Mouse (Mus musculus) cerebellum, adult 9-11 months (tissue): ENCODE data around the gene Snap91.

ENCODE experiments used
- DNase-seq: peaks from one replicate; pipeline ENCODE4 v3.0.0; 2022

Snap91 gene

DNA sequence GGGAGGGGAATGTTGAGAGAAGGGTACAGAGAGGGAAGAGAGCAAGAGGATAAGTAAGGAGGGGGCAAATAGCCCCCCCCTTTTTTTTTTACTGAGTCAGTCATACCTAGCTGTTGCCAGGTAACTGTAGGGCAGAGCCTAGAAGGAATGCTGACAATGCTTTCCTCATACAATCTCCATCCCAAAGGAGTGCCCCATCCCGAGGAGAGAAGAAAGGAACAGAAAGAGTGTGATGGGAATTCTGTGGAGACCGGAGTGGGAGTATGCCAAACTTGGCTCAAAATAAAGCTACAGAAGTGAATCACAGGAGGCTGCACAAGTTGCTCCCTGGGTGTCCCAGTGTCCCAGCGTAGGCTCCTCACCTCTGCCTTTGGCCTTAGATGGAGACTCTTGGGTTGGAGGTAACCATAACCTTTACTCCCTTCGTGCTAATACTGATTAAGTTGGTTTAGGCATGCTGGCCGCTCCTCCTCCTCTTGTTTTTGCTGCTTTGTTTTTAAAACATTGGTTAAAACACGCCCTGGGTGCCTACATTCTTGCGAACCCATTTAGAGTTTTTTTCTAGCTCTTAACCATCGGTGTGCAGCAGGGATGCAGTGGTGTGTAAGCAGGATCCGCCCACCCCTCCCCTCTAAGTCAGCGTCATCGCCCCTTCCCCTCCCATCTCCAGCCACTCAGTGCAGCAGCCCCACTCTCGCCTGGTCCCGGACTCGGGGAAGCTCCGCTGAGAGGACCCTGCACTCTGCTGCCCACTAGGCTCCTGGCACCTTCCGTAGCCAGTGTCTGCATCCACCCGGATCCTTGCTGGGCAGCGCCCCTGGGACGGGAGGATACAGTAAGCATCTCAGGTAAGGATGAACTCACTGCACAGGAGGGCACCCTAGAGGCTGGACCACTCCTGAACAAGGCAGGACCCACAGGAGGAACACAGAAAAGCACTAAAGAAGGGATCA is 137.2 kb downstream of the Snap91 start, which contains the start of gene Prss35:
Gene Prss35 (plus strand): TSS at position 691 of the 953 bp plus-strand sequence.
- DNase-seq = no peak

DNA sequence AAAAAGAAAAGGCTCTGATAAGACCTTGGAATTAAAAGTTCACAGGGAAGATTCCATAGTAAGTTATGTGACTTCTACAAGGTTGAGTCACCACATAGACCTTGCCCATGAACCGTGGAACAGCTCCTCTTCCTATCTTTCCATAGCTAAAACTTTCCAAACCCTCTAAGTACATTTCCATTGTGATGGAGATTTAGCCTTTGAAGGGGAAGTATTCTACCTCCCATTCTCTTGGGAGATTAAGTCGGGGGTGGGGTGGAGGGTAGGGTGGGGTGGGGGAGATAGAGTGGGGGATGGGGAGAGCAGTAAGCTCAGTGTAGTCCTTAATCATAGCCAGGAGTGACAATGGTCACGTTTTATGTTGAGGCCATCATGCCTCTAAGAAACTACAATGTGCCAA is 140.5 kb downstream of the Snap91 start:
- DNase-seq = no peak

DNA sequence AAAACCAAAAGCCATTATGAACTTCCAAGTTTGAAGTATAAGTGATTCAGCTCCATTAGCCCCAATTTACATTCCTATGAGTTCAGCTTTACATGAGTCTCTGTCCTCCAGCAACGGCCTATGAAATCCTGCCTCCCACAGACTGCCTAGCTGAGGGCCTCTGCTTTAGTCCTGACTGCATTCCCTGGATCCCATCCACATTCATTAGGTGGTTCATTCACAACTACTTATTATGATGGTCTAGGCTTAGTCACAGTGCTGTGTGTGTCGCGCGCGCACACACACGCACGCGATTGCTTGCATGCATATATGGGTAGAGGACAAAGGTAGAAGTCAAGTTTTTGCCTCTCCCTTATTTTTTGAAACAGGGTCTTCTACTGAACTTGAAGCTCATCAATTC is 141.7 kb downstream of the Snap91 start:
- no peak for DNase-seq

DNA sequence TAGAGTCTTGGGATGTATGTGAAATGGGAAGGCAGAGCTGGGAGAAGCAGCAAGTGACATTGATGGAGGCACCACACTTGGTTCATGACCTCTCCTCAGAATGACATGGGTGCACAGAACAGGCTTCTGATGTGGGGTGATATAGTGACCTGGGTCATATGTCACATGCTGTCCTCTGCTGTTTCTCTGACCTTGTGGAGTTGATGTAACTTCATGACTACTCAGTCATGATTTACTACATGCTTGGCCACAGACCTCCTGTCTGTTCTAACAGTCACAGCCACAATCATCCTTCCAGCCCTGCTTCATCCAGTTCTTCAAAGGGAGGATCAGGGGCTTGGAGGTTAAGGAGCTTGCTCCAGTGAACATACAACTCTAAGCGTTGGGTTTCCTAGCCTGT is 142.4 kb downstream of the Snap91 start:
- no peak for DNase-seq

DNA sequence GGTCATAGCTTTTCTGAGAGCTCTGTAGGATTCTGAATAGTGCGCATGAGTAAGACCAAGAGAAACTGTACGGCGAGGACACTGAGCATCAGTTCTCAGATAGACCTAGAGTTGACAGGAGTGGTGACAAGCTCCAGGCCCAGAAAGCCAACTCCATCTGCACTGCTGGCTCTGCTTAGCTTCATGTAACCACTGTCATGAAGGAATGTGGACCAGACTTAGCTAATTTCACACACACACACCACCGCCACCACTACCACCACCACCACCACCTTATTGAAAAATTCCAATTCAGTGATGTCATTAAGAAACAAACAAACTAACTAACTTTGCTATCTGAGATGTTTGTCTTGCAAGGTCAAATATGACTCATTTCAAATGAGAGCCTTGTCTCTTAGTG is 143.5 kb downstream of the Snap91 start:
- DNase-seq = no peak

DNA sequence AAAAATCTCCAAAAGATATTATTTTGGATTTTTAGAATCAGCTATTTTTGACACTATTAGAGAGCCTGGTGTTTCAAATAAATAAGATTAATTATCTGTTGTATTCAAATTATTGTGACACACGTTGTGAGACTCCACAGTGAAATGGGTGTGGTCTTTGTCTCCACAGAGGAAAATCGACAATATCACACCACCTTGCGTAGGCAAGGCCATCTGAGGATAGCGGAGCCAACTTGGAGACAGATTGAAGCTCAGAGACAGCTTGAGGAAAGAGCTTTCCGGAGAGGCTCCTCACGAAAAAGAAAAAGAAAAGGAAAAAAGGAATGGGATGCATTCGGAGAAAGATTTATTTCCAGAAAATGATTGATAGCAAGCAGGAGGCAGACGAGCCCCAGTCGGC is 145.7 kb downstream of the Snap91 start:
- no peak for DNase-seq

DNA sequence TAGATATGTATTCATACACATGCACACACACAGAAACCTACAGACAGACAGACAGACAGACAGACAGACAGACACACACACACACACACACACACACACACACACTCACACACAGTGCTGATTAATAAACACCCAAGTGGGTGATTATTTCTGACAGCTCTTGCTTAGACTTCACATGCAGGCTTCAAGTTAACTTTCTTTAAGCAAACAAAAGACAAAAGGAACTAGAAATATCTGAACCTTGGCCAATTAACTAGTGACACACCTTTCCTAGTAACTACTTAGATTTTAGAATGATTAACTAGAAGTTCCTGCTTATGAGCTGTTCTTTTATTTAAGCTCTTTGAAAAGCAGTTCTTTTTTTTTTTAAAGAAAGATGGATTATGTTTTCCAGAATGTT is 146.1 kb downstream of the Snap91 start:
- DNase-seq = no peak

DNA sequence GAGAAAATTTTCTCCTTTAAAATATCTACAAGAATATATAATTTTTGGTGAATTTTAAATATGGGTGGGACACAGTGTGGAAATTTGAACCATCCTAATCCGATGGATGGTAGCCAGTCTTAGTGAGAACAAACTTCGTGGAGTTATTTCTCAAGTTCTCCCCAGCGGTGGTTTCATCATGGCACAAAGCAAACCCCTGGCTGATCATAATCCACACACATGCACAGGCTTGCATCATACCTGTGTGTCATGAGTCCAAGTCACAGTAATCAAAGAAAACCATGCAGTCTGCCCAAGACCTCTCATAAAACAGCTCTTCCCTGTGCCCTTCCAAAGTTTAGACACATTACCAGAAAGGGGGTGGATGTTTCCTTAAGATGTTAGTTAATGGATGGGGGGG is 150.6 kb downstream of the Snap91 start:
- DNase-seq = no peak

DNA sequence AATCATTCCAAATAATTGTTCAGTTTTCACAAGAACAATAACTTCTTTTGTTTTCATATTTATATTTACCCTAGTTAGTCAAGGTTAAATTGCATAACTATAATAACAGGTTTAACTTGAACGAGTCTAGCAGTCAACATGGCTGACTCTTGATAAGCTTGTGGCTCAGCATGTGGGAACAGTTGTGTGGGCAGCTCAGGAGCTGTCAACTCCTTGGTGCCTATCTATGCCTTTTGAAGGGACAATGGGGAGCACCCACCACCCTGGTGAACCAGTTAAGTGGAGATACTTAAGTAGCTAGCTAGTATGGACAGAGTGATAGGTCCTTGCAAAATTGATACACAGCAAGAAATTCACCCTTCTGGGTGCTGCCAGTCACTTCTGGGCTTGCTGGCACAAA is 151.4 kb downstream of the Snap91 start:
- DNase-seq = no peak

DNA sequence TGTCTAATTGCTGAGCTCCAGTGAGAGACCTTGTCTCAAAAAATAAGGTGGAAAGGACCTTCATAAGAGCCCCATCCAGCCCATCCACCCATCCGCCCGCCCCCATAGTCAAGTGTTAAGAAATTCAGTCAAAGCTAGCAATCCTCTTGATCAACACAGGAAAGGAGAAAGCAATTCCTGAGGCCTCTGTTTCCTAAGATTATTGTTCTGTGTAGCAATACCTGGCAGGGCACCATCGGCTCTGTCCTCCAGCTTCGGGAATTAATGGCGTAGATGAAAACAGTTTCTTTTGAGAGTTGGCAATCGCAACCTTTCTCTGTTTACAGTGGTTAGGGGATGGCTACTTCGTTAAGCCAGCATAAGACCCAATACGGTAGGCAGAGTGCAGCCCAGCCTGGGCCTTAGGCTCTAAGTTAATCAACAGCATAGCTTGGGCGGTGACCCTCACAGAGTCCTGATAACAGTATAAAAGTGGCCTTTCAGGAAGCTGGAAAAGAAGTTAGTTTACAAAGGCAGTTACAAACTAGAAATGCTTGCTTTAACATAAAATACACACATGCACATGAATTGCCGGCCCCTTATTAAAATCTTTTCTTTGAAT is 152.1 kb downstream of the Snap91 start:
- DNase-seq = no peak

DNA sequence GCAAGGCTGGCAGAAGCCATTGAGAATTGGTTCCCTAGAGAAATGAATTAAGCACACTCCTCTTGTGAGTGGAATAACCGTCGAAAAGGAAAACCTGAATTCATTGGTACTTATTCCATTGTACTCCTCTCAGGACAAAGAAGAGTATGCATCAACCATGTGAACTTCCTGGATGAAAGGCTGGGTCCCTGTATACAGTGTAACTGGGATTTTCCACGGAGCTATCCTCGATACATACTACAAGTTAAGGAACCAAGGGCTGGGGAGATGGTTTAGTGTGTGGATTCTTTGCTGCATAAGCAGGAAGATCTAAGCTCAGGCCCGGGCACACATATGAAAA is 154.1 kb downstream of the Snap91 start:
- no peak for DNase-seq

DNA sequence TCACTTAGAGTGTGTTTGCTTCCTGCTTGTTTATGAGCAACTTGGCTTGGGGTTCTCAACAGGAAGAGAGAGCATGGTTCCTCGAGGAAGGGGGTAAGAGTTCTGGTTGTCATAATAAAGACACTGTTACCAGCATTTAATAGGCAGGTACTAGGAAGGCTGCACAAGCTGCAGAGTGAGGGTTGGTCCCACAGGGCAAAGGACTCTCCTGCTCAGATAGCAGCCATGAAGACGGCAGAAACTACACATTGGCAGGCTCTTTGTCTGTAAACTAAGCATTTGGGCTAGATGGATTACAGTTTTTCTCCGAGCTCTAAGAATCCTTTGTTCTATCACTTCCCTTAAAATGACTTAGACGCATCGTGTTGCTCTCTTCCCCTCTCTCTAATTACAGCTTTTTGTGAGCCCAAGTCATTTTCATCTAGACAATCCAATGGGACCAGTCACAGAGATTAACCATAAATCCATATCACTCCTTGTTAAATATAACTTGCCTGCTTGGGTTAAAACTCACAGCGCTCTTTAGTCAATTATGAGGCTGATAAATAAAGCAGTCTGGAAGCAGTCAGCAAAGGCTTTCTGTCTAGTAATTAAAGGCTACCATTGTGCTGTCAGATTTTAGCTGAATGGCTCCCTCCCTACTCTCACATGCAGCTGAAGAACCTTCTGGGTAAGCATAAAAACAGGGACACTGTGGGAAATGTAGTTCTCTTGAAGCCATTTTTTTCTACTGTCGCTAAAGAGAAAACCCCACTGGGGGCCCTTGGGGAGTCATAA is 154.7 kb downstream of the Snap91 start:
- no peak for DNase-seq

DNA sequence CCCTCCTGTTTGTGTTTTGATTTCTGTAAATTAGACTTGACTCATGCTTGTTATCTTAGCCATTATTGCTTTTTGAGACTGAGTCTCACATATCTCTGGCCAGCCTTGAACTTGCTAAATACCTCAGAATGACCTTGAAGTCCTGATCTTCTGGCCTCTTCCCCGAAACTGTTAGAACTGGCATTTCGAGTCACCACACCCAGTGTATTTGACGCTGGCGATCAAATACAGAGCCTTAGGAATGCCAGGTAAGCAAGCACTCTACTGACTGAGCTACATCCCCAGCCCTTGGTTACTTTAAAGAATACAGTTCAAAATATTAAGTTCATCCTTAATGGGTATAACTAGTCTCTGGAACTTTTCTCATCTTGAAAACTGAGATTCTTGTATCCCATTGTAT is 155.4 kb downstream of the Snap91 start:
- DNase-seq = no peak

DNA sequence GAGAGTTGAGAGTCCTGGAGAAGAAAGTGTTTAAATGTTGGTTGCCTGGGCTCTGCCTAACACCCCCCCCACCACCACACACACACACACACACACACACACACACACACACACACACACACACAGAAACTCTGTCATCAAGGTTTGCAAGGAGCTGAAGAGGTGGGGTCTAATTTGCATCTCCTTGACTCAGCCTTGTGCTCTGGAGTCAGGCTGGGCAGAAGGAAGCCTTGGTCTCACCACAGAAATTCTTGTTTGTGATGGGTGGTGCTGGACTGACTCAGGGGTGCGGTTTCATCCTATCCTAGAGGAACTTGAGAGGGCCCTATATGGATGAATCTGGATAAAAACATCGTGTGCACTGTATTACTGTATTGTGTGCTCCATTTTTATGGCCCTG is 159.7 kb downstream of the Snap91 start:
- DNase-seq = no peak

DNA sequence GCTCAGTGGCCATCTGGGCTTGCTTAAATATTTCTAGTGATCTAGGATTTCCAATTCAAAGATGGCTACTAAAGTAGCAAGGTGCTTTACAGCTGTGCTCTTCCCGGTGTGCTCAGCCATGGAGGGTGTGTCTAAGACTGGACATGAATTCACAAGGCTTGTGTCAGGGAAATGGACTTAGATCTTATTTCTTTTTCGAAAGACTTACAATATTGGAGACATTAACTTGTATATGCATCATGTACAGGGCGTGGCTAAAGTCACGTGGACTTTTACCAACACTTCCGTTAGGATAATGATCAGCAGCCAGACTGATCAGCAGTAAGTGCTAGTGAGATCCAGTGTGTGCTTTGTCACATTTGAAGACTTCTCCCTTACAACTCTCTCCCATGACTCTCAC is 160.2 kb downstream of the Snap91 start:
- no peak for DNase-seq

DNA sequence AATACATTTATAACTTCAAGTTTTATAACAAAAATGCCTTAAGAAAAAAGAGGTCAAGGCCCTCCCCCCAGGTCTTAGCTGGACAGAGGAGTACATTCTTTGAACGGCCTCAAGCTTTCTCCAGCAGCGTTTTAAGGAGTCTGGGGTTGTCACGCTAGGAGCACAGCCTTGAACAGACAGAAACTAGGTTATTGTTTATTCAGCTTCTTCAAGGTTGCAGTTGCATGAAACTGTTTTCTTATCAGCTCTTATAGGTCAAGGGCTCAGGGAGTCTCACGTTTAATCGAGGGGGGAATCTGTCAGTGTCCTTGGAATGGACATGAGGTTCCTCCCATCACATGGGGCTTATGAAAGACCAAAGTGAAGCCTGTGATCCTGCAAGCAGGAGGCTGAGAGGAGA is 163.3 kb downstream of the Snap91 start:
- DNase-seq = no peak

DNA sequence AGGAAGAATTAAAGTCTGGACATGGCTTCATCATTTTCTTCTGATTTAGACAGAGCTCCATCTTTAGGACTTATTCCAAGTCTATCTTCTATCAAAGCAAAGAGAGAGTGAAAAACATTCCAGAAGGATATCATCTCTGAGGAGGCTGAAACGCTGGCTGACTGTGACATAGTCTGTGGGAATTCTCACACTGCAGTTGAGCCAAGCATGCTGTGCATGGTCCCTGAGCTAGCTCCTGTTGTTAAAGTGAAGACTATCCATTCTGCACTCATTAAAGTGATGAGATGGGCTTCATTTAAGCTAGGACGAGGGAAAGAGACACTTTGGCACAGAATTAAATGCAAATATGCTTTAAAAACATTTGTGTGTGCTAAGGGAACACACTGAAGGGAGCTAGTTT is 163.9 kb downstream of the Snap91 start:
- DNase-seq = no peak
